Mouse (Mus musculus): ENCODE results near the gene Wnt5b.

GRCm38 (mm10) chr6:119491006-119491405 lies 53.1 kb downstream of the Wnt5b start:
- TF ChIP-seq MAX (IDR thresholded peaks at IDR 0.05; ENCODE audit: low read depth), result no peak
- no peak for TF ChIP-seq USF1 (IDR thresholded peaks at IDR 0.05; ENCODE audit: low read depth)
- TF ChIP-seq E2F4 (IDR thresholded peaks at IDR 0.05; ENCODE audit: insufficient read depth), result no peak
- no peak for TF ChIP-seq POLR2A (IDR thresholded peaks at IDR 0.05; ENCODE audit: insufficient read length, low read depth)
- TF ChIP-seq TCF12 (IDR thresholded peaks at IDR 0.05; ENCODE audit: insufficient read depth, poor library complexity, severe bottlenecking), result no peak
- TF ChIP-seq MYOD1 (IDR thresholded peaks at IDR 0.05; ENCODE audit: control insufficient read depth in 1 of 3, insufficient read length in 2 of 3, low read depth in 2 of 3), result no peak
- TF ChIP-seq TCF3 (IDR thresholded peaks at IDR 0.05; ENCODE audit: insufficient read length, low read depth), result no peak
- TF ChIP-seq MYOG (IDR thresholded peaks at IDR 0.05; ENCODE audit: control insufficient read depth in 1 of 3, insufficient read depth in 1 of 3, insufficient read length in 2 of 3, low read depth in 2 of 3), result no peak
- TF ChIP-seq SRF (IDR thresholded peaks at IDR 0.05; ENCODE audit: control insufficient read depth, insufficient read length, low read depth), result no peak
- no peak for TF ChIP-seq POLR2AphosphoS2 (IDR thresholded peaks at IDR 0.05; ENCODE audit: insufficient read length, low read depth)
- no peak for TF ChIP-seq CEBPB (IDR thresholded peaks at IDR 0.05; ENCODE audit: insufficient read depth, poor library complexity, severe bottlenecking)

All from myocyte (in vitro differentiated cells).